Mouse (Mus musculus) lung, adult 2 months (tissue): ENCODE measurements around the gene Cbwd1.

ENCODE experiments used
- CTCF ChIP-seq: fragments of 200-500 bp; IDR thresholded peaks from 2 replicates; pipeline ENCODE4 v1.5.1; 2011; ENCODE audit warnings: mild to moderate bottlenecking, low read length, control low read depth; ENCODE audit not compliant: insufficient read depth
- POLR2A ChIP-seq: fragments of 200-500 bp; IDR thresholded peaks from 2 replicates; pipeline ENCODE4 v1.6.1; 2011; ENCODE audit warnings: low read depth, mild to moderate bottlenecking, control low read depth, low read length, borderline replicate concordance; ENCODE audit errors: extremely low read depth

DNA sequence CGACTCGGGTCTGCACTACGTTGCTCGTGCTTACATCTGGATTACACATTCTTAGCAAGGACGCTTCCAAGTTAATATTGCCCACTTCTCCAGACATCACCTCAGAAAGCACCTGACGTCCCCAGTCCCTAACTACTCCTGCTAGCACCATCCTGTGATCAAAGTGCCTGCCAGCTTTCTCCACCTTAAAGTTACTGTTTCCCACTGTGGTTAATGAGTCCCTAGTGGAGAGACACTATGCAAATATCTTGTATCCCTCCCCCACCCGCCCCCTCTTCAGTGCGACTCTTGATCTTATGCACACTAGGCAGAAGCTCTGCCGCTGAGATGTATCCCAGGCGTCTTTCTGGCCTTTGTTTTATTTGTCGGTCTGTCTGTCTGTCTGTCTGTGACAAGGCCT, 16.6 kb upstream of the Cbwd1 start:
- TF ChIP-seq CTCF (no peak), POLR2A (no peak)
